Mouse (Mus musculus) fat pad, adult 2 months (tissue): ENCODE measurements around the gene 1700001P01Rik.
"Not testable (repeated sequence)": the region's sequence is repeated elsewhere in the genome, so short reads cannot be mapped to it uniquely, and the experiment has no call there.

ENCODE experiments used
- DNase-seq: peaks from one replicate; pipeline ENCODE4 v3.0.0-alpha.2; 2011; ENCODE audit warnings: low read depth, low spot score; ENCODE audit errors: extremely low read depth

The 1700001P01Rik gene

GRCm38 (mm10) chr11:97797369-97798082, 21.8 kb upstream of the 1700001P01Rik start:
- DNase-seq = no peak

GRCm38 (mm10) chr11:97796910-97797309, 21.2 kb upstream of the 1700001P01Rik start:
- DNase-seq = no peak

- no peak for DNase-seq
Measured at GRCm38 (mm10) chr11:97793165-97793564, 17.4 kb upstream of the 1700001P01Rik start.

- not testable (repeated sequence) for DNase-seq
Measured at GRCm38 (mm10) chr11:97790778-97791438, 15.2 kb upstream of the 1700001P01Rik start.

- no peak for DNase-seq
Measured at GRCm38 (mm10) chr11:97789727-97790126, 14.0 kb upstream of the 1700001P01Rik start.

- DNase-seq = no peak
Measured at GRCm38 (mm10) chr11:97787961-97788360, 12.2 kb upstream of the 1700001P01Rik start.

GRCm38 (mm10) chr11:97782564-97782895, 6.8 kb upstream of the 1700001P01Rik start:
- DNase-seq = no peak

GRCm38 (mm10) chr11:97781832-97782563, 6.3 kb upstream of the 1700001P01Rik start, which contains the start of gene Rpl23:
Gene Rpl23, minus strand, starts transcription at chr11:97782437.
- DNase-seq = peak; percentile 62

- no peak for DNase-seq
Measured at GRCm38 (mm10) chr11:97781478-97781831, 5.7 kb upstream of the 1700001P01Rik start.

GRCm38 (mm10) chr11:97779968-97780701, 4.4 kb upstream of the 1700001P01Rik start:
- DNase-seq = no peak

- DNase-seq = no peak
Measured at GRCm38 (mm10) chr11:97778918-97779317, 3.2 kb upstream of the 1700001P01Rik start.

- no peak for DNase-seq
Measured at GRCm38 (mm10) chr11:97777129-97777529, 1.4 kb upstream of the 1700001P01Rik start.

- no peak for DNase-seq
Measured at GRCm38 (mm10) chr11:97776497-97777128, 895 bp upstream of the 1700001P01Rik start.

- DNase-seq = no peak
Measured at GRCm38 (mm10) chr11:97775186-97775585, 532 bp downstream of the 1700001P01Rik start.

- no peak for DNase-seq
Measured at GRCm38 (mm10) chr11:97771410-97771809, 4.3 kb downstream of the 1700001P01Rik start.

GRCm38 (mm10) chr11:97769704-97770103, 6.0 kb downstream of the 1700001P01Rik start:
- DNase-seq = no peak

- peak; percentile 47 for DNase-seq
Measured at GRCm38 (mm10) chr11:97766154-97766881, 9.4 kb downstream of the 1700001P01Rik start, which contains the start of gene Cwc25. Gene Cwc25, minus strand, starts transcription at chr11:97766556.

GRCm38 (mm10) chr11:97761638-97762037, 14.1 kb downstream of the 1700001P01Rik start:
- DNase-seq = no peak

- no peak for DNase-seq
Measured at GRCm38 (mm10) chr11:97758942-97759341, 16.8 kb downstream of the 1700001P01Rik start.

- DNase-seq = no peak
Measured at GRCm38 (mm10) chr11:97758125-97758524, 17.6 kb downstream of the 1700001P01Rik start.
